Mouse (Mus musculus): ENCODE measurements around the gene Ncr1. TPM values are rescaled to one million over a fixed set of nuclear protein-coding genes. Genes with fewer than 3 reads are reported as not detected.
A peak's percentile ranks its signal among the peaks of the same experiment; 100 is the strongest.
"Not testable (repeated sequence)": the region's sequence is repeated elsewhere in the genome, so short reads cannot be mapped to it uniquely, and the experiment has no call there.

The Ncr1 gene
- total RNA-seq (2021) = under 1 TPM; 0.18 to 0.30 TPM
- long read RNA-seq, experiment 1 = 0 reads
- long read RNA-seq, experiment 2 = 0 reads

- DNase-seq = no peak
These were observed at the start of gene Ncr1 for GRCm38 (mm10) chr7:4337509-4337908. Gene Ncr1, plus strand, starts transcription at chr7:4337724.

- peak in 1 of 2 experiments; percentile 2 for DNase-seq
These were observed 44.9 kb upstream of the Ncr1 start for GRCm38 (mm10) chr7:4292638-4293037.

GRCm38 (mm10) chr7:4297189-4297588, 40.3 kb upstream of the Ncr1 start:
- DNase-seq = peak; percentile 21 to 37

- DNase-seq = no peak
These were observed 37.4 kb upstream of the Ncr1 start for GRCm38 (mm10) chr7:4300166-4300565.

GRCm38 (mm10) chr7:4303457-4303856, 34.1 kb upstream of the Ncr1 start:
- no peak for DNase-seq

- DNase-seq = not testable (repeated sequence)
These were observed 24.4 kb upstream of the Ncr1 start for GRCm38 (mm10) chr7:4313109-4313508.

- not testable (repeated sequence) for DNase-seq
These were observed 24.0 kb upstream of the Ncr1 start for GRCm38 (mm10) chr7:4313531-4313930.

- DNase-seq = no peak
These were observed 14.2 kb upstream of the Ncr1 start for GRCm38 (mm10) chr7:4323301-4323700.

GRCm38 (mm10) chr7:4373521-4373920, 36.0 kb downstream of the Ncr1 start:
- DNase-seq = no peak

Small RNA genes lying within 50 kb of the gene (microRNA-seq; reads per million reads assigned to microRNA genes)
- 0 reads per million in 2 experiments for gene Gm24752
- gene Gm25349 = 0 reads per million in 2 experiments

Other genes with a start within 250 kb of the Ncr1 start
- under 1 TPM; 0.69 to 0.92 TPM for gene Ttyh1, start 218.3 kb upstream of the Ncr1 start, total RNA-seq (2021)
- 10 to 100 TPM; 21.2 to 31.9 TPM for gene Leng8, start 200.7 kb upstream of the Ncr1 start, total RNA-seq (2021)
- gene Leng9, start 187.3 kb upstream of the Ncr1 start, total RNA-seq (2021) = 1 to 10 TPM; 2.6 TPM
- 1 to 10 TPM; 4.1 to 4.6 TPM for gene Cdc42ep5, start 172.9 kb upstream of the Ncr1 start, total RNA-seq (2021)
- 1 to 10 TPM in 1 of 2 experiments, under 1 TPM in 1; 0.69 to 1.3 TPM for gene Lilra5, start 100.0 kb upstream of the Ncr1 start, total RNA-seq (2021)
- gene Gp6, start 60.0 kb downstream of the Ncr1 start, total RNA-seq (2021) = under 1 TPM; 0.21 to 0.50 TPM
- gene Rdh13, start 107.9 kb downstream of the Ncr1 start, total RNA-seq (2021) = 10 to 100 TPM; 33.1 to 40.5 TPM
- gene Eps8l1, start 123.0 kb downstream of the Ncr1 start, total RNA-seq (2021) = 1 to 10 TPM; 2.1 to 3.4 TPM
- gene Ppp1r12c, start 164.0 kb downstream of the Ncr1 start, total RNA-seq (2021) = 10 to 100 TPM; 54.6 to 62.1 TPM
- gene Tnnt1, start 178.7 kb downstream of the Ncr1 start, total RNA-seq (2021) = 10 to 100 TPM; 20.9 to 22.2 TPM
- gene Tnni3, start 186.5 kb downstream of the Ncr1 start, total RNA-seq (2021) = over 10,000 TPM; 10,363 to 11,433 TPM
- gene Dnaaf3, start 194.7 kb downstream of the Ncr1 start, total RNA-seq (2021) = 1 to 10 TPM; 2.0 to 2.5 TPM
- 1 to 10 TPM in 1 of 2 experiments, under 1 TPM in 1; 0.36 to 1.3 TPM for gene Syt5, start 209.8 kb downstream of the Ncr1 start, total RNA-seq (2021)

All from heart, adult 18-20 months (tissue).